In the genomic region with DNA sequence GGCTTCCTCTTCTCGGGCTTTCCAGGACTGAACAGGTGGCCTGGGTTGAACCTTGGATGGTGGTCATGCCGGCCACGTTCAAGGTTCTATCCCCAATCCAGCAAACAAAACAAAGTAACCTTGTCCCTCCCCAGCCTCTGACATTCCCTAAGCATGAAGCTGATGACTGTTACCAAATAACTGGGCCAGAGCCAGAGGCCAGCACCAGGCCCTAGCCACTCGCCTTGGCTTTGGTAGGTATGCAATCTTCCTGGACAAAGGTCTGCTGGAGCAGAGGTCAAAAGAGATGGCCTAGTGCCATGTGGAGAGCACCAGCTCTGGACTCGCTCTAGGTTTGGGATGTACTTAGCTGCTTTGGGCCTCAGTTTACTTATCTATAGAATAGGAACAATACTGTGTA, we compare ENCODE assay signal across 9 mouse cellular contexts. TPM values are rescaled to one million over a fixed set of nuclear protein-coding genes. Genes with fewer than 3 reads are reported as not detected.
DNase-seq lines count a peak whose midpoint lies in the region; ATAC-seq and TF ChIP-seq lines count a peak whose summit lies in the region.
"Had no signal": no experiment of that assay in that cellular context is flagged by ENCODE, and none has a peak within 500 bp of the region (broad histone marks: within the 10 kb centered on the region; RNA-seq: fewer than 3 reads in every experiment).

No protein-coding gene starts in this region.

- DNase-seq in neural tube, embryonic 11.5 days (ENCODE audit: low spot score): no peak
- no peak for DNase-seq in neural tube, embryonic 10.5 days (ENCODE audit: extremely low spot score, low spot score)
- no peak for DNase-seq in forebrain, embryonic 14.5 days (ENCODE audit: low spot score)
- DNase-seq in kidney, postnatal 36 days: peak; percentile 88 to 93
- DNase-seq in urinary bladder, postnatal 10 days (ENCODE audit: low spot score): no peak
- no peak for DNase-seq in thymus, adult 2 months
- no peak for DNase-seq in gastrocnemius, postnatal 10 days

- no peak overlapping the region for H3K9ac ChIP-seq in neural tube, embryonic 11.5 days (ENCODE audit: low read length)
- H3K9ac ChIP-seq in forebrain, embryonic 14.5 days (ENCODE audit: low read length): peak overlapping the region; percentile 100

- ATAC-seq in neural tube, embryonic 11.5 days (ENCODE audit: insufficient read depth, low FRiP score, low TSS enrichment): no peak
- no peak for ATAC-seq in forebrain, embryonic 14.5 days

- peak overlapping the region; percentile 99; the same call in 1 of the 2 replicates for H3K4me3 ChIP-seq in neural tube, embryonic 11.5 days (ENCODE audit: low read depth, low read length)
- peak overlapping the region; percentile 100 for H3K4me3 ChIP-seq in forebrain, embryonic 14.5 days (ENCODE audit: low read depth, low read length)
- H3K4me3 ChIP-seq in small intestine, adult 2 months (ENCODE audit: low read depth, low read length): no peak overlapping the region
- no peak overlapping the region for H3K4me3 ChIP-seq in thymus, adult 2 months (ENCODE audit: control insufficient read depth, insufficient read depth, low read length)
- H3K4me3 ChIP-seq: heart, embryonic 13.5 days had no signal

- no peak for TF ChIP-seq POLR2A in small intestine, adult 2 months (IDR thresholded peaks at IDR 0.05; ENCODE audit: low read depth, low read length)
- no peak for TF ChIP-seq POLR2A in thymus, adult 2 months (IDR thresholded peaks at IDR 0.05; ENCODE audit: control insufficient read depth, extremely low read depth, insufficient read depth, low read length, poor library complexity)

- H3K36me3 ChIP-seq in neural tube, embryonic 11.5 days (ENCODE audit: control insufficient read depth, insufficient read depth, low read length): peaks cover 15% of the 10 kb centered on the region
- H3K36me3 ChIP-seq in forebrain, embryonic 14.5 days (ENCODE audit: control insufficient read depth, insufficient read depth, low read length): peaks cover 64% of the 10 kb centered on the region
- H3K36me3 ChIP-seq in small intestine, adult 2 months (ENCODE audit: control insufficient read depth, insufficient read depth, low read length): no peaks in the 10 kb centered on the region
- H3K36me3 ChIP-seq in thymus, adult 2 months (ENCODE audit: control insufficient read depth, insufficient read depth, low read length): no peaks in the 10 kb centered on the region; the same call in 1 of the 2 replicates

- no peak for TF ChIP-seq CTCF in small intestine, adult 2 months (IDR thresholded peaks at IDR 0.05; ENCODE audit: extremely low read depth, insufficient read length, insufficient replicate concordance, low read depth, low read length)
- TF ChIP-seq CTCF in thymus, adult 2 months (IDR thresholded peaks at IDR 0.05; ENCODE audit: borderline replicate concordance, control insufficient read depth, extremely low read depth, insufficient read depth, low read length, poor library complexity): no peak

- H3K4me2 ChIP-seq in neural tube, embryonic 11.5 days (ENCODE audit: low read depth): peak overlapping the region; percentile 91
- H3K4me2 ChIP-seq in forebrain, embryonic 14.5 days (ENCODE audit: low read length): peak overlapping the region; percentile 99

- WGBS in neural tube, embryonic 11.5 days: 88% methylated on average over 5 of the region's 5 CpGs
- WGBS in forebrain, embryonic 14.5 days: 83% methylated on average over 5 of the region's 5 CpGs
- 43% methylated on average over 5 of the region's 5 CpGs for WGBS in small intestine, adult 2 months
- WGBS in thymus, adult 2 months: 94% methylated on average over 5 of the region's 5 CpGs

- H3K27me3 ChIP-seq in neural tube, embryonic 11.5 days (ENCODE audit: control insufficient read depth, insufficient read depth, low read length): no peaks in the 10 kb centered on the region
- no peaks in the 10 kb centered on the region for H3K27me3 ChIP-seq in forebrain, embryonic 14.5 days (replicated peaks; ENCODE audit: control insufficient read depth, insufficient read depth, low read length)
- no peaks in the 10 kb centered on the region for H3K27me3 ChIP-seq in small intestine, adult 2 months (ENCODE audit: control insufficient read depth, insufficient read depth, low read length)
- H3K27me3 ChIP-seq in thymus, adult 2 months (ENCODE audit: control insufficient read depth, insufficient read depth, low read length): no peaks in the 10 kb centered on the region
- H3K27me3 ChIP-seq: heart, embryonic 13.5 days had no signal

- no peaks in the 10 kb centered on the region for H3K9me3 ChIP-seq in neural tube, embryonic 11.5 days (ENCODE audit: control insufficient read depth, low read length)
- H3K9me3 ChIP-seq in forebrain, embryonic 14.5 days (replicated peaks; ENCODE audit: control insufficient read depth, low read length): no peaks in the 10 kb centered on the region
- H3K9me3 ChIP-seq: heart, embryonic 13.5 days had no signal

- no peak overlapping the region for H3K27ac ChIP-seq in neural tube, embryonic 11.5 days (ENCODE audit: low read depth, low read length)
- H3K27ac ChIP-seq in forebrain, embryonic 14.5 days (ENCODE audit: low read depth, low read length): no peak overlapping the region
- peak overlapping the region; percentile 37 for H3K27ac ChIP-seq in small intestine, adult 2 months (ENCODE audit: insufficient read depth, low read depth, low read length)
- no peak overlapping the region for H3K27ac ChIP-seq in thymus, adult 2 months (ENCODE audit: control insufficient read depth, insufficient read depth, low read length)
- H3K27ac ChIP-seq: heart, embryonic 13.5 days had no signal

- H3K4me1 ChIP-seq in neural tube, embryonic 11.5 days (ENCODE audit: control insufficient read depth, insufficient read depth, low read length): peaks cover 54% of the 10 kb centered on the region
- peaks cover 56% of the 10 kb centered on the region for H3K4me1 ChIP-seq in forebrain, embryonic 14.5 days (ENCODE audit: control insufficient read depth, insufficient read depth, low read length)
- H3K4me1 ChIP-seq in small intestine, adult 2 months (ENCODE audit: control insufficient read depth, insufficient read depth, insufficient read length, low read length): peaks cover 20% of the 10 kb centered on the region
- H3K4me1 ChIP-seq in thymus, adult 2 months (replicated peaks; ENCODE audit: control insufficient read depth, insufficient read depth, low read length): peaks cover 63% of the 10 kb centered on the region

RNA-seq across cellular contexts. Expression of a gene that starts 3.3 kb away (rescaled TPM):
- polyA plus RNA-seq in neural tube, embryonic 11.5 days (2014; fragmentation: Nextera tagmentation; extraction: Ambion mirVana): 206 and 227 TPM in 2 replicates
- polyA plus RNA-seq in forebrain, embryonic 14.5 days (2014; fragmentation: Nextera tagmentation; extraction: Ambion mirVana): 289 and 315 TPM in 2 replicates
- polyA plus RNA-seq in small intestine, adult 2 months (2012; rRNA removed): 13.6 and 29.6 TPM in 2 replicates
- 78.1 and 82.0 TPM in 2 replicates for polyA plus RNA-seq in thymus, adult 2 months (2012; rRNA removed)
- 10 to 100 TPM; 35.2 to 38.0 TPM for total RNA-seq in gastrocnemius, postnatal 10 days (2021)

Comparison
In these comparisons a context has a peak if more than half of its experiments do, and no peak if none do; other contexts are left out.
1. DNase-seq: peak in kidney, postnatal 36 days (2 of 2); none in neural tube, embryonic 11.5 days (single experiment), neural tube, embryonic 10.5 days (single experiment), forebrain, embryonic 14.5 days (single experiment), urinary bladder, postnatal 10 days (single experiment), thymus, adult 2 months (single experiment) and gastrocnemius, postnatal 10 days (single experiment).
2. H3K4me3 ChIP-seq: peak in neural tube, embryonic 11.5 days (single experiment) and forebrain, embryonic 14.5 days (single experiment); none in small intestine, adult 2 months (single experiment) and thymus, adult 2 months (single experiment).